Mouse (Mus musculus): ENCODE measurements at regions not wholly inside any gene's neighbourhood (a gene's known extent, or its start where the extent isn't known, plus 50 kb on each side); places are given as distances from the start of the nearest gene placed in this dataset.

DNA sequence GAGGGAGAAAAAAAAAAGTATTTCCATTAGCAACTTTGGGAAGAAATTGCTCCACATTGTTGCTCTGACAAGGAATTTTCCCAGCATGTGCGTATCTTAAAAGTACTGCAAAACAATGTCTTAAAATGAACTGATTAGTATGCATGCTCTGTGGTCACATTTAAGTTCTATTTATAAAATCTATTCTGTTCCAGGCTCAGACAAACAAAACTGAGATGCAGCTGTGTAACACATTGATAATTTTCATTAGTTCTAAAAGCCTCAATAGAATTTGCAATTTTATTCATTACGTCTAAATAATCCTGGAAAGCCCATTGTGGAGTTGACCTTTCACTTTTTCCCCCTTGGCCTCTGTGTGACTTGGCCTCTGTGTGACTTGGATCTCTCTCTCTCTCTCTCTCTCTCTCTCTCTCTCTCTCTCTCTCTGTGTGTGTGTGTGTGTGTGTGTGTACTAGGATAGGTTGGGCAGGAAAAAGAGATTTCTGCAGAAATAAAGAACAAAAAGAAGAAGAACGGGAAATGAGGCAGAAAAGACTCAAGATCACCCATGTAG lies 262.8 kb upstream of the Tenm2 start:
- TF ChIP-seq CTCF (conservative IDR thresholded peaks at IDR 0.05; ENCODE audit: low read length) = no peak
- TF ChIP-seq POU5F1 (IDR thresholded peaks at IDR 0.05; ENCODE audit: borderline replicate concordance, low read length) = no peak

All from E14TG2a.4 (cell line).